9 mouse cellular contexts compared by ENCODE assay signal in genomic region chr14:67620854-67621476, GRCm38 (mm10).
A peak's percentile ranks its signal among the peaks of the same experiment; 100 is the strongest.
DNase-seq lines count a peak whose midpoint lies in the region; ATAC-seq and TF ChIP-seq lines count a peak whose summit lies in the region.
"Had no signal": no experiment of that assay in that cellular context is flagged by ENCODE, and none has a peak within 500 bp of the region (broad histone marks: within the 10 kb centered on the region; RNA-seq: fewer than 3 reads in every experiment).

No protein-coding gene starts in this region.

- no peaks in the 10 kb centered on the region for H3K9me3 ChIP-seq in heart, embryonic 10.5 days
- H3K9me3 ChIP-seq in forebrain, embryonic 15.5 days, result no peaks in the 10 kb centered on the region
- no peaks in the 10 kb centered on the region for H3K9me3 ChIP-seq in hindbrain, postnatal 0 days (ENCODE audit: low read length)
- H3K9me3 ChIP-seq in neural tube, embryonic 13.5 days, result no peaks in the 10 kb centered on the region
- H3K9me3 ChIP-seq: limb, embryonic 12.5 days had no signal

- no peak overlapping the region for H3K4me3 ChIP-seq in heart, embryonic 10.5 days
- no peak overlapping the region for H3K4me3 ChIP-seq in forebrain, embryonic 15.5 days
- no peak overlapping the region for H3K4me3 ChIP-seq in hindbrain, postnatal 0 days (ENCODE audit: low read length)
- H3K4me3 ChIP-seq in neural tube, embryonic 13.5 days, result no peak overlapping the region
- H3K4me3 ChIP-seq: limb, embryonic 12.5 days had no signal

- no peak overlapping the region for H3K9ac ChIP-seq in forebrain, embryonic 15.5 days (replicated peaks)
- no peak overlapping the region for H3K9ac ChIP-seq in hindbrain, postnatal 0 days (replicated peaks; ENCODE audit: low read length)
- no peak overlapping the region for H3K9ac ChIP-seq in neural tube, embryonic 13.5 days
- H3K9ac ChIP-seq: limb, embryonic 12.5 days had no signal

- peaks cover 18% of the 10 kb centered on the region for H3K4me1 ChIP-seq in heart, embryonic 10.5 days
- peaks cover 4% of the 10 kb centered on the region; the same call in 1 of the 2 replicates for H3K4me1 ChIP-seq in forebrain, embryonic 15.5 days
- no peaks in the 10 kb centered on the region for H3K4me1 ChIP-seq in hindbrain, postnatal 0 days (ENCODE audit: insufficient read depth, low read length)
- peaks cover 11% of the 10 kb centered on the region for H3K4me1 ChIP-seq in neural tube, embryonic 13.5 days (replicated peaks)

- ATAC-seq in forebrain, embryonic 15.5 days (replicated peaks), result peak; percentile 89
- peak; percentile 78; the same call in 1 of the 2 replicates for ATAC-seq in hindbrain, postnatal 0 days
- peak; percentile 50; the same call in 1 of the 2 replicates for ATAC-seq in neural tube, embryonic 13.5 days (ENCODE audit: low read depth)
- no peak for ATAC-seq in megakaryocyte-erythroid progenitor cell, adult 5-6 weeks (replicated peaks; ENCODE audit: low FRiP score, low TSS enrichment, poor library complexity, severe bottlenecking)

- H3K27ac ChIP-seq in heart, embryonic 10.5 days, result no peak overlapping the region
- no peak overlapping the region for H3K27ac ChIP-seq in forebrain, embryonic 15.5 days (replicated peaks)
- no peak overlapping the region for H3K27ac ChIP-seq in hindbrain, postnatal 0 days
- H3K27ac ChIP-seq in neural tube, embryonic 13.5 days (replicated peaks), result no peak overlapping the region
- H3K27ac ChIP-seq: limb, embryonic 12.5 days had no signal

- no peaks in the 10 kb centered on the region for H3K36me3 ChIP-seq in heart, embryonic 10.5 days
- H3K36me3 ChIP-seq in forebrain, embryonic 15.5 days, result no peaks in the 10 kb centered on the region
- no peaks in the 10 kb centered on the region for H3K36me3 ChIP-seq in hindbrain, postnatal 0 days (ENCODE audit: insufficient read depth, low read length)
- no peaks in the 10 kb centered on the region for H3K36me3 ChIP-seq in neural tube, embryonic 13.5 days
- H3K36me3 ChIP-seq: limb, embryonic 12.5 days had no signal

- no peak overlapping the region for H3K4me2 ChIP-seq in forebrain, embryonic 15.5 days (replicated peaks)
- no peak overlapping the region for H3K4me2 ChIP-seq in hindbrain, postnatal 0 days (ENCODE audit: low read depth, low read length)
- no peak overlapping the region for H3K4me2 ChIP-seq in neural tube, embryonic 13.5 days
- H3K4me2 ChIP-seq: limb, embryonic 12.5 days had no signal

- DNase-seq in heart, adult 11 months, result peak; percentile 98
- DNase-seq in heart, embryonic 10.5 days (ENCODE audit: low spot score), result no peak
- DNase-seq in c-Kit-positive CD71-negative TER-119-negative erythroid progenitor cells, embryonic 14.5 days (ENCODE audit: low read depth), result peak; percentile 10
- DNase-seq in hindbrain, postnatal 0 days (ENCODE audit: low spot score), result peak; percentile 88
- DNase-seq in left cerebral cortex, adult 9 months (ENCODE audit: low spot score in 2 of 2), result peak; percentile 7 to 74

- peak; percentile 90 for TF ChIP-seq CTCF in hindbrain, postnatal 0 days (IDR thresholded peaks at IDR 0.05; ENCODE audit: low read depth)

- H3K27me3 ChIP-seq in heart, embryonic 10.5 days (ENCODE audit: insufficient read depth, poor library complexity, severe bottlenecking), result 0 out of 2 replicates have a peak, but pooled peaks cover 11% of the 10 kb centered on the region
- peaks cover 73% of the 10 kb centered on the region for H3K27me3 ChIP-seq in forebrain, embryonic 15.5 days
- no peaks in the 10 kb centered on the region; the same call in 1 of the 2 replicates for H3K27me3 ChIP-seq in hindbrain, postnatal 0 days (ENCODE audit: insufficient read depth, low read length)
- H3K27me3 ChIP-seq in neural tube, embryonic 13.5 days, result no peaks in the 10 kb centered on the region

- 26% methylated on average over 4 of the region's 4 CpGs for WGBS in heart, embryonic 10.5 days
- 4% methylated on average over 4 of the region's 4 CpGs for WGBS in forebrain, embryonic 15.5 days
- WGBS in hindbrain, postnatal 0 days, result 38% methylated on average over 4 of the region's 4 CpGs
- 29% methylated on average over 4 of the region's 4 CpGs for WGBS in neural tube, embryonic 13.5 days
